Mouse (Mus musculus): ENCODE measurements at regions not wholly inside any gene's neighbourhood (a gene's known extent, or its start where the extent isn't known, plus 50 kb on each side); places are given as distances from the start of the nearest gene placed in this dataset.

GRCm38 (mm10) chr1:47051109-47051508, 158.5 kb upstream of the Slc39a10 start:
- TF ChIP-seq POLR2A (IDR thresholded peaks at IDR 0.05; ENCODE audit: borderline replicate concordance, extremely low read depth, low read depth, low read length): no peak
- no peak for TF ChIP-seq CTCF (IDR thresholded peaks at IDR 0.05; ENCODE audit: insufficient read depth, low read length)

Measured in lung, adult 2 months (tissue).